Mouse (Mus musculus) G1E-ER4 (cell line): ENCODE measurements around the gene Inhbe. TPM values are rescaled to one million over a fixed set of nuclear protein-coding genes. Genes with fewer than 3 reads are reported as not detected.

Source experiments
- GATA1 ChIP-seq: IDR thresholded peaks from one replicate; pipeline ENCODE4 v1.8.0; 2012; ENCODE audit warnings: low read length, inconsistent platforms
- polyA plus RNA-seq: library from polyadenylated mRNA; stranded (reverse); fragments of >175 nt; gene quantifications from 2 replicates; pipeline ENCODE4 v1.2.3, GENCODE M21; 2012

The Inhbe gene
- polyA plus RNA-seq, 1 experiment: not detected

GRCm38 (mm10) chr10:127311476-127312355, 42.5 kb downstream of the Inhbe start, which contains the start of gene Mars:
Gene Mars (minus strand): TSS chr10:127311786.
- TF ChIP-seq GATA1: no peak

DNA sequence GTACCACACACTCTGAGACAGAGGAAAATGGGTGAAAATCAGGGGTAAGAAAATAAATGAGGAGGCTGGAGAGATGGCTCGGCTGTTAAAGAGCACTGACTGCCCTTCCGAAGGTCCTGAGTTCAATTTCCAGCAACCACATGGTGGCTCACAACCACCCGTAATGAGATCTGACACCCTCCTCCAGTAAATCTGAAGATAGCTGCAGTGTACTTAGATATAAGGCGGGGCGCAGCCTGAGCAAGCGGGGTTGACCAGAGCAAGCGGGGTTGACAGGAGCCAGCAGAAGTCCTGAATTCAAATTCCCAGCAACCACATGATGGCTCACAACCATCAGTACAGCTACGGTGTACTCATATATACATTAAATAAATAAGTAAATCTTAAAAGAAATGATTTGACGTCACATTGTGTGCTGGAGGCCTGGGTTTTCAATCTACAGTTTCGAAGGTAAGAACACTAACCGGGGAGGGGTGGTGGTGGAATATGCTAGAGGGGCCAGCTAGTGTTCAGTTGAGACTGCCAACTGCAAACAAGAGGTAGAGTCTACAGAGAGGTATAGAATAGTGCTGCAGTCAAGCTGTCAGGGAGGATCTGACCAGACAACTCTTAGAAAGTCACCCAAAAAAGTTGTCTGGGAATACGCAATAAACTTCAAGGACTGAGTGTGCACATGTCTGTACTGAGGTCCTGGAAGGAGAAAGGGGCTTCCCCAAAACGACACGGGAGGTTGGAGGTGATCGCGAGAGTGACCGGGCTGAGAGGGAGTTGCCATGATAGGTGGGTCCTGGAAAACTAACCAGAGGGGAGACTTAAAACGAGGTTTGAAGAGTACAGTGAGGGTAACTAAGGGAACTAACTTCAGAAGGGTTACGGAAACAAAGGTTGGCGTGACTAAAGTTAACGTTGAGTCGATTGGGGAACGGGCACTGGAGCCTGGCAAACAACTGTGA, 43.4 kb downstream of the Inhbe start:
- no peak for TF ChIP-seq GATA1

GRCm38 (mm10) chr10:127303136-127303535, 51.1 kb downstream of the Inhbe start:
- no peak for TF ChIP-seq GATA1

GRCm38 (mm10) chr10:127300361-127300760, 53.9 kb downstream of the Inhbe start:
- TF ChIP-seq GATA1: no peak

Other genes with a start within 250 kb of the Inhbe start
- gene Os9, start 233.3 kb downstream of the Inhbe start, polyA plus RNA-seq: 104 and 109 TPM in 2 replicates
- gene B4galnt1, start 189.2 kb downstream of the Inhbe start, polyA plus RNA-seq: 143 and 205 TPM in 2 replicates
- gene Slc26a10, start 173.8 kb downstream of the Inhbe start, polyA plus RNA-seq: 0.33 and 0.66 TPM in 2 replicates
- 61.8 and 77.7 TPM in 2 replicates for gene Arhgef25, start 164.3 kb downstream of the Inhbe start, polyA plus RNA-seq
- 129 and 155 TPM in 2 replicates for gene Dtx3, start 158.7 kb downstream of the Inhbe start, polyA plus RNA-seq
- gene Pip4k2c, start 142.8 kb downstream of the Inhbe start, polyA plus RNA-seq: 78.0 and 80.6 TPM in 2 replicates
- gene Kif5a, start 91.1 kb downstream of the Inhbe start, polyA plus RNA-seq: 0.23 and 0.32 TPM in 2 replicates
- 172 and 175 TPM in 2 replicates for gene Dctn2, start 88.0 kb downstream of the Inhbe start, polyA plus RNA-seq
- 225 and 300 TPM in 2 replicates for gene Mbd6, start 65.4 kb downstream of the Inhbe start, polyA plus RNA-seq
- gene Mars, start 42.6 kb downstream of the Inhbe start, polyA plus RNA-seq: 81.9 and 143 TPM in 2 replicates
- 21.2 and 32.2 TPM in 2 replicates for gene Arhgap9, start 32.4 kb downstream of the Inhbe start, polyA plus RNA-seq
- 0.05 and 0.06 TPM in 2 replicates for gene Gli1, start 12.4 kb downstream of the Inhbe start, polyA plus RNA-seq
- not detected in 2 replicates for gene Inhbc, start 16.0 kb upstream of the Inhbe start, polyA plus RNA-seq
- gene R3hdm2, start 25.9 kb upstream of the Inhbe start, polyA plus RNA-seq: 79.9 and 87.4 TPM in 2 replicates
- gene Stac3, start 147.3 kb upstream of the Inhbe start, polyA plus RNA-seq: 0.10 and 0.22 TPM in 2 replicates
- gene Ndufa4l2, start 160.6 kb upstream of the Inhbe start, polyA plus RNA-seq: 530 and 621 TPM in 2 replicates
- 613 and 703 TPM in 2 replicates for gene Shmt2, start 168.0 kb upstream of the Inhbe start, polyA plus RNA-seq
- 0.25 and 0.33 TPM in 2 replicates for gene Nxph4, start 180.1 kb upstream of the Inhbe start, polyA plus RNA-seq